Mouse (Mus musculus): ENCODE data around the gene Pate3.

GRCm38 (mm10) chr9:35607647-35608405 is 40.2 kb downstream of the Pate3 start:
- no peak for TF ChIP-seq POLR2A (IDR thresholded peaks at IDR 0.05; ENCODE audit: low read depth, low read length)
- TF ChIP-seq CTCF (IDR thresholded peaks at IDR 0.05; ENCODE audit: extremely low read depth, insufficient read length, insufficient replicate concordance, low read depth, low read length), result no peak

Data from small intestine, adult 2 months (tissue).